Mouse (Mus musculus): ENCODE results near the gene Ctsh.
"Not testable (repeated sequence)": the region's sequence is repeated elsewhere in the genome, so short reads cannot be mapped to it uniquely, and the experiment has no call there.

Gene Ctsh
- long read RNA-seq, experiment 1, transcript Ctsh-209 (1 exons, 818 nt) = minor isoform, 7 of 187 reads
- long read RNA-seq, experiment 1, transcript Ctsh-201 (12 exons, 1,617 nt) = major isoform, 148 of 187 reads
- long read RNA-seq, experiment 1, partial matches to known transcripts = 5 of 187 reads
- long read RNA-seq, experiment 1, other reads (novel, unspliced or antisense) = 23 of 187 reads
- long read RNA-seq, experiment 2, transcript Ctsh-209 (1 exons, 818 nt) = minor isoform, 7 of 196 reads
- long read RNA-seq, experiment 2, transcript Ctsh-201 (12 exons, 1,617 nt) = major isoform, 163 of 196 reads
- long read RNA-seq, experiment 2, partial matches to known transcripts = 11 of 196 reads
- long read RNA-seq, experiment 2, other reads (novel, unspliced or antisense) = 10 of 196 reads

GRCm38 (mm10) chr9:90053852-90054251 lies at the start of gene Ctsh:
TSS of gene Ctsh (plus strand) at chr9:90054152.
- intact Hi-C loops (cut with DNase I) = no loop called here

GRCm38 (mm10) chr9:90006432-90006831 lies 47.5 kb upstream of the Ctsh start:
- intact Hi-C loops (cut with DNase I) = no loop called here

GRCm38 (mm10) chr9:90007094-90007493 lies 46.9 kb upstream of the Ctsh start:
- intact Hi-C loops (cut with DNase I) = no loop called here

GRCm38 (mm10) chr9:90008138-90008537 lies 45.8 kb upstream of the Ctsh start:
- intact Hi-C loops (cut with DNase I) = no loop called here

- intact Hi-C loops (cut with DNase I) = no loop called here
Observed at GRCm38 (mm10) chr9:90011849-90012248, 42.1 kb upstream of the Ctsh start.

- intact Hi-C loops (cut with DNase I) = no loop called here
Observed at GRCm38 (mm10) chr9:90014649-90015048, 39.3 kb upstream of the Ctsh start.

GRCm38 (mm10) chr9:90016204-90016603 lies 37.7 kb upstream of the Ctsh start:
- intact Hi-C loops (cut with DNase I) = no loop called here

- intact Hi-C loops (cut with DNase I) = no loop called here
Observed at GRCm38 (mm10) chr9:90020866-90021265, 33.1 kb upstream of the Ctsh start.

GRCm38 (mm10) chr9:90021442-90021841 lies 32.5 kb upstream of the Ctsh start:
- intact Hi-C loops (cut with DNase I) = no loop called here

GRCm38 (mm10) chr9:90027709-90028108 lies 26.2 kb upstream of the Ctsh start:
- intact Hi-C loops (cut with DNase I) = no loop called here

- intact Hi-C loops (cut with DNase I) = no loop called here
Observed at GRCm38 (mm10) chr9:90033922-90034321, 20.0 kb upstream of the Ctsh start.

GRCm38 (mm10) chr9:90035168-90035567 lies 18.8 kb upstream of the Ctsh start:
- intact Hi-C loops (cut with DNase I) = no loop called here

- intact Hi-C loops (cut with DNase I) = no loop called here
Observed at GRCm38 (mm10) chr9:90035794-90036193, 18.2 kb upstream of the Ctsh start.

- intact Hi-C loops (cut with DNase I) = no loop called here
Observed at GRCm38 (mm10) chr9:90036313-90036712, 17.6 kb upstream of the Ctsh start.

- intact Hi-C loops (cut with DNase I) = no loop called here
Observed at GRCm38 (mm10) chr9:90038535-90038934, 15.4 kb upstream of the Ctsh start.

- intact Hi-C loops (cut with DNase I) = no loop called here
Observed at GRCm38 (mm10) chr9:90040916-90041315, 13.0 kb upstream of the Ctsh start.

GRCm38 (mm10) chr9:90041556-90041955 lies 12.4 kb upstream of the Ctsh start:
- intact Hi-C loops (cut with DNase I) = no loop called here

- intact Hi-C loops (cut with DNase I) = not testable (repeated sequence)
Observed at GRCm38 (mm10) chr9:90042906-90043305, 11.0 kb upstream of the Ctsh start.

- intact Hi-C loops (cut with DNase I) = no loop called here
Observed at GRCm38 (mm10) chr9:90045191-90045590, 8.8 kb upstream of the Ctsh start.

- intact Hi-C loops (cut with DNase I) = no loop called here
Observed at GRCm38 (mm10) chr9:90047937-90048627, 5.9 kb upstream of the Ctsh start.

GRCm38 (mm10) chr9:90054371-90055145 lies 606 bp downstream of the Ctsh start:
- intact Hi-C loops (cut with DNase I) = no loop called here

GRCm38 (mm10) chr9:90055409-90055808 lies 1.5 kb downstream of the Ctsh start:
- intact Hi-C loops (cut with DNase I) = no loop called here

All from adrenal gland (tissue).